ENCODE assay signal across 17 mouse cellular contexts in genomic region chr2:166983351-166983894, GRCm38 (mm10). TPM values are rescaled to one million over a fixed set of nuclear protein-coding genes. Genes with fewer than 3 reads are reported as not detected.
DNase-seq lines count a peak whose midpoint lies in the region; ATAC-seq and TF ChIP-seq lines count a peak whose summit lies in the region.
"Had no signal": no experiment of that assay in that cellular context is flagged by ENCODE, and none has a peak within 500 bp of the region (broad histone marks: within the 10 kb centered on the region; RNA-seq: fewer than 3 reads in every experiment).

No protein-coding gene starts in this region.

- H3K27me3 ChIP-seq in intestine, embryonic 16.5 days (replicated peaks; ENCODE audit: control insufficient read depth, insufficient read depth, low read length), result no peaks in the 10 kb centered on the region
- H3K27me3 ChIP-seq in intestine, embryonic 15.5 days (replicated peaks), result no peaks in the 10 kb centered on the region
- H3K27me3 ChIP-seq in midbrain, embryonic 11.5 days (ENCODE audit: control insufficient read depth, insufficient read depth, low read length), result no peaks in the 10 kb centered on the region
- no peaks in the 10 kb centered on the region for H3K27me3 ChIP-seq in midbrain, embryonic 16.5 days (ENCODE audit: control insufficient read depth, insufficient read depth, low read depth, low read length)
- H3K27me3 ChIP-seq: forebrain, embryonic 13.5 days; limb, embryonic 15.5 days; neural tube, embryonic 15.5 days had no signal

- no peak for TF ChIP-seq POLR2A in bone marrow macrophage, adult 2 months (IDR thresholded peaks at IDR 0.05; ENCODE audit: borderline replicate concordance, low read depth, low read length)

- H3K36me3 ChIP-seq in intestine, embryonic 16.5 days (ENCODE audit: control insufficient read depth, insufficient read depth, low read length), result no peaks in the 10 kb centered on the region; the same call in 1 of the 2 replicates
- no peaks in the 10 kb centered on the region for H3K36me3 ChIP-seq in intestine, embryonic 15.5 days
- H3K36me3 ChIP-seq in midbrain, embryonic 11.5 days (ENCODE audit: control insufficient read depth, insufficient read depth, low read length), result no peaks in the 10 kb centered on the region
- no peaks in the 10 kb centered on the region for H3K36me3 ChIP-seq in midbrain, embryonic 16.5 days (ENCODE audit: control insufficient read depth, insufficient read depth, low read length)
- H3K36me3 ChIP-seq: neural tube, embryonic 15.5 days had no signal

- DNase-seq in midbrain, embryonic 11.5 days (ENCODE audit: low spot score, missing footprints), result peak; percentile 65
- DNase-seq in embryo, embryonic 9.5 days (ENCODE audit: extremely low spot score), result no peak
- DNase-seq: adrenal gland, postnatal 14 days; cerebellum, adult 9-10 months; embryo, embryonic 11 days; heart, postnatal 10 days; thymus, postnatal 25 days had no signal

- 62% methylated on average over 4 of the region's 4 CpGs for WGBS in intestine, embryonic 16.5 days
- WGBS in intestine, embryonic 15.5 days, result 67% methylated on average over 4 of the region's 4 CpGs
- WGBS in midbrain, embryonic 11.5 days, result 84% methylated on average over 4 of the region's 4 CpGs
- WGBS in midbrain, embryonic 16.5 days, result 93% methylated on average over 4 of the region's 4 CpGs

- H3K4me2 ChIP-seq in intestine, embryonic 16.5 days (ENCODE audit: low read depth, low read length), result no peak overlapping the region
- H3K4me2 ChIP-seq in intestine, embryonic 15.5 days (replicated peaks), result no peak overlapping the region
- no peak overlapping the region for H3K4me2 ChIP-seq in midbrain, embryonic 11.5 days
- no peak overlapping the region for H3K4me2 ChIP-seq in midbrain, embryonic 16.5 days (ENCODE audit: low read length)
- H3K4me2 ChIP-seq: forebrain, embryonic 13.5 days; limb, embryonic 15.5 days; neural tube, embryonic 15.5 days had no signal

- H3K9me3 ChIP-seq in intestine, embryonic 16.5 days (ENCODE audit: control insufficient read depth, low read length), result no peaks in the 10 kb centered on the region
- H3K9me3 ChIP-seq in intestine, embryonic 15.5 days, result no peaks in the 10 kb centered on the region
- no peaks in the 10 kb centered on the region for H3K9me3 ChIP-seq in midbrain, embryonic 11.5 days (ENCODE audit: control insufficient read depth, low read length)
- no peaks in the 10 kb centered on the region for H3K9me3 ChIP-seq in midbrain, embryonic 16.5 days (replicated peaks; ENCODE audit: control insufficient read depth, low read length, poor library complexity, severe bottlenecking)
- H3K9me3 ChIP-seq: forebrain, embryonic 13.5 days; limb, embryonic 15.5 days; midbrain, embryonic 10.5 days; neural tube, embryonic 15.5 days had no signal

- no peaks in the 10 kb centered on the region for H3K4me1 ChIP-seq in intestine, embryonic 16.5 days (ENCODE audit: control insufficient read depth, insufficient read depth, low read length)
- no peaks in the 10 kb centered on the region for H3K4me1 ChIP-seq in intestine, embryonic 15.5 days (replicated peaks)
- H3K4me1 ChIP-seq in midbrain, embryonic 11.5 days (ENCODE audit: control insufficient read depth, insufficient read depth, low read length), result no peaks in the 10 kb centered on the region
- H3K4me1 ChIP-seq in midbrain, embryonic 16.5 days (ENCODE audit: control insufficient read depth, insufficient read depth, low read length), result no peaks in the 10 kb centered on the region
- peaks cover 25% of the 10 kb centered on the region for H3K4me1 ChIP-seq in bone marrow macrophage, adult 2 months (ENCODE audit: control insufficient read depth, insufficient read depth, low read length)
- H3K4me1 ChIP-seq: forebrain, embryonic 13.5 days; limb, embryonic 15.5 days; midbrain, embryonic 10.5 days; neural tube, embryonic 15.5 days had no signal

- 0 out of 2 replicates have a peak, but pooled peaks have one; percentile 44 for ATAC-seq in intestine, embryonic 16.5 days
- no peak for ATAC-seq in intestine, embryonic 15.5 days
- ATAC-seq in midbrain, embryonic 11.5 days (ENCODE audit: low FRiP score), result no peak
- ATAC-seq in midbrain, embryonic 16.5 days, result no peak
- no peak for ATAC-seq in activated CD4-positive, CD25-positive, alpha-beta regulatory T cell, adult 4 months
- ATAC-seq: forebrain, embryonic 13.5 days; hindbrain, embryonic 16.5 days had no signal

- H3K9ac ChIP-seq in intestine, embryonic 16.5 days (ENCODE audit: low read depth, low read length), result no peak overlapping the region
- H3K9ac ChIP-seq in intestine, embryonic 15.5 days, result no peak overlapping the region
- no peak overlapping the region for H3K9ac ChIP-seq in midbrain, embryonic 11.5 days (ENCODE audit: low read length)
- H3K9ac ChIP-seq in midbrain, embryonic 16.5 days (ENCODE audit: low read depth, low read length), result no peak overlapping the region
- H3K9ac ChIP-seq: forebrain, embryonic 13.5 days; limb, embryonic 15.5 days; neural tube, embryonic 15.5 days had no signal

- TF ChIP-seq CTCF in bone marrow macrophage, adult 2 months (IDR thresholded peaks at IDR 0.05; ENCODE audit: low read depth, low read length), result 0 out of 2 replicates have a peak, but pooled peaks have one; percentile 7

- no peak overlapping the region for H3K27ac ChIP-seq in intestine, embryonic 16.5 days (ENCODE audit: low read length)
- no peak overlapping the region for H3K27ac ChIP-seq in intestine, embryonic 15.5 days
- H3K27ac ChIP-seq in midbrain, embryonic 11.5 days (ENCODE audit: low read depth, low read length), result no peak overlapping the region
- H3K27ac ChIP-seq in midbrain, embryonic 16.5 days (ENCODE audit: low read length), result no peak overlapping the region
- H3K27ac ChIP-seq in bone marrow macrophage, adult 2 months (ENCODE audit: insufficient read depth, low read depth, low read length), result no peak overlapping the region
- H3K27ac ChIP-seq: forebrain, embryonic 13.5 days; limb, embryonic 15.5 days; midbrain, embryonic 10.5 days; neural tube, embryonic 15.5 days had no signal

- H3K4me3 ChIP-seq in intestine, embryonic 16.5 days (ENCODE audit: low read length), result no peak overlapping the region
- H3K4me3 ChIP-seq in intestine, embryonic 15.5 days (replicated peaks), result no peak overlapping the region
- no peak overlapping the region for H3K4me3 ChIP-seq in midbrain, embryonic 11.5 days (ENCODE audit: low read depth, low read length)
- H3K4me3 ChIP-seq in midbrain, embryonic 16.5 days (ENCODE audit: low read depth, low read length), result no peak overlapping the region
- no peak overlapping the region for H3K4me3 ChIP-seq in bone marrow macrophage, adult 2 months (ENCODE audit: insufficient read depth, low read length)
- H3K4me3 ChIP-seq: forebrain, embryonic 13.5 days; limb, embryonic 15.5 days; midbrain, embryonic 10.5 days; neural tube, embryonic 15.5 days had no signal

RNA-seq across cellular contexts. Expression of gene Stau1, which starts 12.7 kb away (rescaled TPM):
- polyA plus RNA-seq in intestine, embryonic 16.5 days (2015; fragmentation: Nextera tagmentation; extraction: Ambion mirVana), result 60.2 and 61.2 TPM in 2 replicates
- 62.8 and 70.5 TPM in 2 replicates for polyA plus RNA-seq in intestine, embryonic 15.5 days (2015; fragmentation: Nextera tagmentation; extraction: Ambion mirVana)
- 96.2 and 104 TPM in 2 replicates for polyA plus RNA-seq in midbrain, embryonic 11.5 days (2014; fragmentation: Nextera tagmentation; extraction: Ambion mirVana)
- polyA plus RNA-seq in midbrain, embryonic 16.5 days (2015; fragmentation: Nextera tagmentation; extraction: Ambion mirVana), result 116 and 122 TPM in 2 replicates
- 48.7 and 51.2 TPM in 2 replicates for polyA plus RNA-seq in bone marrow macrophage, adult 2 months (2012; ENCODE audit: insufficient read depth, insufficient read length, missing spikeins)
- polyA plus RNA-seq in activated CD4-positive, CD25-positive, alpha-beta regulatory T cell, adult 4 months (2017; shearing (Covaris generic)), result 10 to 100 TPM; 36.2 to 42.2 TPM

RNA-seq across cellular contexts. Expression of gene Ddx27, which starts 31.6 kb away (rescaled TPM):
- 40.9 and 45.7 TPM in 2 replicates for polyA plus RNA-seq in intestine, embryonic 16.5 days (2015; fragmentation: Nextera tagmentation; extraction: Ambion mirVana)
- polyA plus RNA-seq in intestine, embryonic 15.5 days (2015; fragmentation: Nextera tagmentation; extraction: Ambion mirVana), result 45.9 and 47.7 TPM in 2 replicates
- 40.6 and 42.5 TPM in 2 replicates for polyA plus RNA-seq in midbrain, embryonic 11.5 days (2014; fragmentation: Nextera tagmentation; extraction: Ambion mirVana)
- 37.6 and 37.8 TPM in 2 replicates for polyA plus RNA-seq in midbrain, embryonic 16.5 days (2015; fragmentation: Nextera tagmentation; extraction: Ambion mirVana)
- polyA plus RNA-seq in bone marrow macrophage, adult 2 months (2012; ENCODE audit: insufficient read depth, insufficient read length, missing spikeins), result 20.4 TPM in 2 replicates
- 10 to 100 TPM; 29.8 to 39.5 TPM for polyA plus RNA-seq in activated CD4-positive, CD25-positive, alpha-beta regulatory T cell, adult 4 months (2017; shearing (Covaris generic))
